Mouse (Mus musculus) gastrocnemius, adult 2 months (tissue): ENCODE measurements around the gene Megf11. TPM values are rescaled to one million over a fixed set of nuclear protein-coding genes. Genes with fewer than 3 reads are reported as not detected.

Experiments used
- DNase-seq: peaks from one replicate; pipeline ENCODE4 v3.0.0; 2022
- H3K27ac ChIP-seq: fragments of 200-600 bp; 2 replicates; pipeline ENCODE4 v1.8.1; 2022; ENCODE audit warnings: mild to moderate bottlenecking
- H3K4me3 ChIP-seq: fragments of 200-600 bp; 2 replicates; pipeline ENCODE4 v1.8.1; 2022; ENCODE audit warnings: mild to moderate bottlenecking, moderate library complexity
- CTCF ChIP-seq: fragments of 200-600 bp; IDR thresholded peaks from 2 replicates; pipeline ENCODE4 v1.8.1; 2022; ENCODE audit warnings: antibody characterized with exemption, mild to moderate bottlenecking, moderate library complexity
- intact Hi-C: fragments of 180-260 bp; cut with DNase I; formaldehyde crosslinking; loops from one replicate; pipeline ENCODE4 v1.15.1; 2025
- total RNA-seq, 2 experiments: library from RNA; stranded (reverse); gene quantifications; 2 replicates each; pipeline ENCODE4 v1.2.3; 2021

Megf11 gene
- total RNA-seq, 2 experiments from 2014 or later = 0.25 to 0.46 TPM

- TF ChIP-seq CTCF = no peak
- no peak overlapping the region for H3K27ac ChIP-seq
- intact Hi-C loops = no loop called here
- no peak for DNase-seq
- no peak overlapping the region for H3K4me3 ChIP-seq
These were observed 135.4 kb downstream of the Megf11 start for GRCm38 (mm10) chr9:64520747-64521283.

DNA sequence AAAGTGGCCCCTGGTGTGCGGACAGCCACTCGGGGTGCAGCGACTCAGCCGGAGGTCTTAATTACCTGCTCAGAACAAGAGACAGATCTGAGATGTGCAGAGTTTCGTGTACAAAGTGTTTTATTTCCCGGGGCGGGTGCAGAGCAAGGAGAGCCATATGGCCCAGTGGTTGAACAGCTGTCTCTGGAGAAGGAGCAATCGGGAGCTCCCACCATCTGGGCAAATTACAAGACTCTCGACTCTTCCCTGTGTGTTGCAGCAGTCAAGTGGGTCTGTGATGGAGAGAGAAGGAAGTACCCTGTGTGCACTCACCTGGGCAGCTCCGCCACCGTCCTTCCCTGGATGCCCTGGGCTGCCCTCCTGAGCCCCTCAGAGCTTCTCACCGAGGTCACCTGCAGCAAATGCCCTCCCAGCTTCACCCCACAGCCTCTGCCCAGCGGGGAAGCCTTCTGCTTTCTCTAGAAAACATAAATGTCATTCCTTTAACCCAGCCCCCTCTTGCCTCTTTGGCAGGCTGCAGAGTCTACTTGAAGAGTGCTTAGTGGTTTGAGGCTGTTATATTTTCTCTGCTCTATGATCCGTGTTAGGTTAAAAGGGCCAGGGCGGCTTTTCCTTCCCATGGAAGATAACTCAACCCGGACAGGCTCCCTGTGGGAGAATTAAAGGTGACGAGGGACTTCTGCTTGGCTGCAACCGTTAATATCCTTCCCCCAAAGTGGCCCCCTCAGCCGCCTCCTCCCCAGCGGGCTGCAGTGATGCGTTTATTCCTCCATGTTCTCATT, 138.0 kb downstream of the Megf11 start:
- Histone ChIP-seq H3K27ac (no peak overlapping the region), H3K4me3 (no peak overlapping the region)
- intact Hi-C loops = no loop called here

DNA sequence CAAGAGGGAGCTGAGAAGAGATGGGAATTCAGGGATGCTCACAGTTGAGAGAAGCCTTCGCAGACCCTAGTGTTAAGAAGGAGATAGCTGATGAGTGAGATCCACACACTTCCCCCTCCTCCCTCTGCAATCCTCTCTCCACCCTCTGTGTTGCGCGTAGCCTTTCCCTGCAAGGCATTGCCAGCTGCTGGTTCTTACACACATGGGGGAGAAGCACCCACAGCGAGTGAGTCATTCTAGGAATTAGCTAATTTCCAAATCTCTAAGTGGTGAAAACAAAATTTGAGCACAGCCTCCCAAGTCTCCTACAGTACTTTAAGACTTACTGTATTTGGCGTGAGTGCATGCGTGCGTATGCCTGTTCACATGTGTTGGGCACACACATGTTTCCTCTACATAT, 142.6 kb downstream of the Megf11 start:
- intact Hi-C loops = no loop called here
- DNase-seq = no peak
- H3K4me3 ChIP-seq = no peak overlapping the region
- TF ChIP-seq CTCF = no peak
- no peak overlapping the region for H3K27ac ChIP-seq

More for the DNA sequence above, 138.0 kb downstream of the Megf11 start:
- TF ChIP-seq CTCF = no peak
- DNase-seq = no peak

DNA sequence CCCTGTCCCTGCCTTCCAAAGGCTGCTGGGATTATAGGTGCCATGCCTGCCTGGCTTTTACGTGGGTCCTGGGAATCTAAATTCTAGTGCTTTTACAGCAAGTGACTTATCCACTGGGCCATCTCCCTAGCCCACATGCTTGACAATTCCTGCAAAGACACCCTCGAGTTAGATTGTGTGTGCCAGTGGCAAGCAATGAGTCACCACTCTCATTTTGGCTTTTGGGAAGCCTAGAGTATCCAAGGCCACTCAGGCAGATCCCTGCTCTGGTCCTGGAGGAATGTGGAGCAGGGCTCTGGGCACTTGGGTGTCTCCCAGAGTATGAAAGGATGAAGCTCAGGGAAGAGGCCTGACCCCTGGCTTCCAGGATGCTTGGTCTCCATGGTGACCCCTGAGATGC, 143.2 kb downstream of the Megf11 start:
- no peak for TF ChIP-seq CTCF
- no peak overlapping the region for H3K4me3 ChIP-seq
- no peak overlapping the region for H3K27ac ChIP-seq
- DNase-seq = no peak
- intact Hi-C loops = no loop called here

- Histone ChIP-seq H3K27ac (no peak overlapping the region), H3K4me3 (no peak overlapping the region)
- intact Hi-C loops = no loop called here
- TF ChIP-seq CTCF = no peak
- no peak for DNase-seq
These were observed 146.5 kb downstream of the Megf11 start for GRCm38 (mm10) chr9:64531935-64532334.

GRCm38 (mm10) chr9:64532711-64533242, 147.4 kb downstream of the Megf11 start:
- no peak for TF ChIP-seq CTCF
- Histone ChIP-seq H3K27ac (no peak overlapping the region), H3K4me3 (no peak overlapping the region)
- intact Hi-C loops = no loop called here
- DNase-seq = no peak

GRCm38 (mm10) chr9:64533488-64534119, 148.2 kb downstream of the Megf11 start:
- TF ChIP-seq CTCF = no peak
- intact Hi-C loops = no loop called here
- peak; percentile 19 for DNase-seq
- Histone ChIP-seq H3K4me3 (no peak overlapping the region), H3K27ac (no peak overlapping the region)

- no peak overlapping the region for H3K4me3 ChIP-seq
- no peak overlapping the region for H3K27ac ChIP-seq
- TF ChIP-seq CTCF = no peak
- intact Hi-C loops = no loop called here
- DNase-seq = no peak
These were observed 148.9 kb downstream of the Megf11 start for GRCm38 (mm10) chr9:64534313-64534712.

- DNase-seq = no peak
- no peak for TF ChIP-seq CTCF
- intact Hi-C loops = no loop called here
- Histone ChIP-seq H3K27ac (no peak overlapping the region), H3K4me3 (no peak overlapping the region)
These were observed 149.6 kb downstream of the Megf11 start for GRCm38 (mm10) chr9:64534856-64535539.

DNA sequence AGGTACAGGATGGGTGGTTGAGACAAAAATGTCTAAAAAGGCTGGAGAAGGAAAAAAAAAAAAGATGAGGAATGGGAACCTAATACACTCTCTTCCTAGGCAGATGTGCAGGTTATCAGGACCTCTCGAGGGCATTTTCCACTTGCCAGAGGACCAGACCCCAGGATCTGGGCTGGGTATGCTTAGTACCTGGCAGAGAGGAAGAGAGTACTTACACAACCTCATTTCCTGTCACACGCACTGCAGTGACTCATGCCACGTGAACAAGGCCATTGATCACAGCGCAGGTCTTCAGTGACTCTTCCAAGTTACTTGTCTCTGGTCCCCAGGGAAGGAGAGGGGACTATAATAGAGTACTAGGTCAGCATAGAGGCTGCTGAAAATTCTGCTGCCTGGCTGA, 152.4 kb downstream of the Megf11 start:
- TF ChIP-seq CTCF = no peak
- no peak for DNase-seq
- intact Hi-C loops = no loop called here
- H3K4me3 ChIP-seq = no peak overlapping the region
- H3K27ac ChIP-seq = no peak overlapping the region

- Histone ChIP-seq H3K4me3 (no peak overlapping the region), H3K27ac (no peak overlapping the region)
- no peak for TF ChIP-seq CTCF
- intact Hi-C loops = no loop called here
- no peak for DNase-seq
These were observed 156.8 kb downstream of the Megf11 start for GRCm38 (mm10) chr9:64542246-64542645.

- Histone ChIP-seq H3K27ac (no peak overlapping the region), H3K4me3 (no peak overlapping the region)
- DNase-seq = no peak
- intact Hi-C loops = no loop called here
- no peak for TF ChIP-seq CTCF
These were observed 157.7 kb downstream of the Megf11 start for GRCm38 (mm10) chr9:64543125-64543524.

DNA sequence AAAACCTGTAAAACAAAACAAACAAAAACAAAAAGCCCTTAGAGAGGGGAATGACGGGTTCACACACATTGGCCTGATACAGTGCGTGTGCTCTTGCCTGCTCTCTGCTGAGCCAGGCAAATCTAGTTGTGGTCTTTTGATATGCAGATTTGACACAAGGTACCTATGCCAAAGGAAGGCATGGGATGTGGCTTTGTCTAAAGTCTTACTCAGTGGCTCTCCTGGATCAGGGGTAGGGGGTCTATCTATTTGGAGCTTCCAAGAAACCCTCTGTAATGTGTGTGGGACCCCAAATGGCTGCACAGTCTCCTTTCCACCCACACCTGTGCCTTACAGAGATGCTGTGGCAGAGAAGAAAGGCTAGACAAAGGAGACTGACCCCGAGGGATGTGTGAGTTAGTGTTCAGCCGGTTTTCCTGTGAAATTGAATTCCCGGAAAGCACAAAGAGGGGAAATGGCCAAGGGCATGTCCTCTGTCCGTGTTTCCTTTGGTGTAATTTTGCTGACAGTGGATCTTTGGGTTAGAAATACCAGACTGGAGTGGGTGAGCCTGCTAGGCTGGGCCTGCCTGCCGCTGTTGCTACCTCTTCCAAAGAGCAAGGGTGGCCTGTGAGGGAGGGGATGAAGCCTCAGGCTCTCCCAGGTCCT, 161.0 kb downstream of the Megf11 start:
- TF ChIP-seq CTCF = no peak
- Histone ChIP-seq H3K4me3 (no peak overlapping the region), H3K27ac (no peak overlapping the region)
- no peak for DNase-seq
- intact Hi-C loops = no loop called here
